Mouse (Mus musculus) liver, embryonic 14.5 days (tissue): ENCODE data around the gene Atf3. TPM values are rescaled to one million over a fixed set of nuclear protein-coding genes. Genes with fewer than 3 reads are reported as not detected.

Experiments
- ATAC-seq: fragments of 200-750 bp; cut with Nextera tagmentation; 2 replicates; pipeline ENCODE4 v1.8.0; 2017; ENCODE audit warnings: moderate number of reproducible peaks, mild to moderate bottlenecking, moderate library complexity; ENCODE audit not compliant: insufficient read depth
- DNase-seq, 3 experiments: peaks; one replicate each; pipeline ENCODE4 v3.0.0-alpha.2; 2012 to 2013; ENCODE audit warnings: low read depth in 3 of 3, low spot score in 3 of 3
- H3K27ac ChIP-seq: fragments of 300-500 bp; sonication (generic); 2 replicates; pipeline ENCODE4 v1.5.1; 2014; ENCODE audit warnings: moderate library complexity, mild to moderate bottlenecking, control low read depth, inconsistent platforms
- H3K27me3 ChIP-seq: fragments of 300-500 bp; sonication (generic); 2 replicates; pipeline ENCODE4 v1.6.1; 2014; ENCODE audit warnings: mild to moderate bottlenecking, low read length, moderate library complexity; ENCODE audit not compliant: control insufficient read depth, insufficient read depth
- H3K36me3 ChIP-seq: fragments of 300-500 bp; sonication (generic); replicated peaks from 2 replicates; pipeline ENCODE4 v1.6.1; 2014; ENCODE audit warnings: low read depth; ENCODE audit not compliant: control insufficient read depth, insufficient read depth
- H3K4me1 ChIP-seq, 2 experiments: fragments of 200-500 bp in 1 of 2; fragments of 300-500 bp in 1 of 2; sonication (generic) in 1 of 2; replicated peaks; 2 replicates each; pipeline ENCODE4 v1.6.1; 2012 to 2014; ENCODE audit warnings: antibody characterized with exemption in 1 of 2, inconsistent platforms in 1 of 2, low read length in 1 of 2; ENCODE audit not compliant: control insufficient read depth in 2 of 2, insufficient read depth in 2 of 2
- H3K4me2 ChIP-seq: fragments of 300-500 bp; sonication (generic); 2 replicates; pipeline ENCODE4 v1.6.1; 2014; ENCODE audit warnings: low read depth, mild to moderate bottlenecking, control low read depth, moderate library complexity
- H3K4me3 ChIP-seq, 2 experiments: fragments of 200-500 bp in 1 of 2; fragments of 300-500 bp in 1 of 2; sonication (generic) in 1 of 2; 2 replicates each; pipeline ENCODE4 v1.5.1; 2012 to 2014; ENCODE audit warnings: low read depth in 2 of 2, low read length in 2 of 2, mild to moderate bottlenecking in 2 of 2, control low read depth in 1 of 2, inconsistent platforms in 1 of 2, moderate library complexity in 1 of 2; ENCODE audit not compliant: insufficient read depth in 1 of 2
- H3K9ac ChIP-seq: fragments of 300-500 bp; sonication (generic); replicated peaks from 2 replicates; pipeline ENCODE4 v1.6.1; 2014; ENCODE audit warnings: mild to moderate bottlenecking, control low read depth, moderate library complexity
- H3K9me3 ChIP-seq: fragments of 300-500 bp; sonication (generic); 2 replicates; pipeline ENCODE4 v1.6.1; 2016; ENCODE audit warnings: low read length, mixed read lengths; ENCODE audit not compliant: control insufficient read depth
- CTCF ChIP-seq: IDR thresholded peaks from 2 replicates; pipeline ENCODE4 v1.5.1; 2016; ENCODE audit warnings: antibody characterized with exemption, low read depth, control low read depth
- EP300 ChIP-seq: IDR thresholded peaks from 2 replicates; pipeline ENCODE4 v1.6.1; 2016; ENCODE audit warnings: antibody characterized with exemption, low read depth
- WGBS: fragments of 180-500 bp; shearing (Covaris S2); extraction: QIAGEN DNeasy Blood & Tissue Kit; methylation state at CpG from one replicate; pipeline ENCODE4 v1.1.7; 2014; ENCODE audit not compliant: insufficient replicate concordance; 5-methylcytosine and 5-hydroxymethylcytosine counted together
- polyA plus RNA-seq, 2 experiments: library from polyadenylated mRNA; depleted of rRNA in 1 of 2; stranded (reverse) in 1 of 2; unstranded in 1 of 2; fragments of >200 nt; fragmentation: Nextera tagmentation in 1 of 2; extraction: Ambion mirVana in 1 of 2; gene quantifications; 2 replicates each; pipeline versions ENCODE4 v1.2.1 to v1.2.3; 2012 to 2014

Gene Atf3
- polyA plus RNA-seq, 2 experiments = 0.76 to 1.3 TPM

DNA sequence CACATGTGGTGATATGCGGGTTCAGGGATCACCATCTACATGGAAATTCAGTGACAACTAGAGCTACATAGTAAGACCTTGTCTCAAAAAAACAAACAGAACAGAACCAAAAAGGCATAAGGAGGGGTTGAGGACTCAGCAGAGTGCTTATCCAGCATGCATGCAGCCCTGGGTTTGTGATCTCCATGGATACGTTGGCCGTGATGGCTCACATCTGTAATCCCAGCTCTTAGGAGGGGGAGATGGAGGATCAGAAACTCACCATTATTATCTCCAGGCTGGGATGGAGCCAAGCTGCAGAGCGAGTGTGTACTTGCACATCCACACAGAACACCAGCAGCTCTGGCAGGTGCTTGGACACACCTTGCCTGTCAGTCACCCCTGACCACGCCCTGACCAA is 85.6 kb downstream of the Atf3 start:
- Histone ChIP-seq H3K27ac (no peak overlapping the region), H3K36me3 (no peaks in the 10 kb centered on the region), H3K27me3 (no peaks in the 10 kb centered on the region; the same call in 1 of the 2 replicates), H3K9ac (no peak overlapping the region), H3K4me3 (no peak overlapping the region), H3K4me1 (peaks cover 0 to 15% of the 10 kb centered on the region in 2 experiments; a peak in 2 of 4 replicates), H3K4me2 (no peak overlapping the region), H3K9me3 (no peaks in the 10 kb centered on the region)
- ATAC-seq (no peak), DNase-seq (no peak)
- no peak for TF ChIP-seq EP300
- no peak for TF ChIP-seq CTCF
- WGBS = 35% methylated on average over 5 of the region's 5 CpGs

GRCm38 (mm10) chr1:191131692-191132091 is 86.1 kb downstream of the Atf3 start:
- no peaks in the 10 kb centered on the region for H3K36me3 ChIP-seq
- DNase-seq = no peak
- peaks cover 0 to 15% of the 10 kb centered on the region in 2 experiments; a peak in 2 of 4 replicates for H3K4me1 ChIP-seq
- no peak overlapping the region for H3K9ac ChIP-seq
- no peaks in the 10 kb centered on the region; the same call in 1 of the 2 replicates for H3K27me3 ChIP-seq
- 62% methylated on average over 2 of the region's 2 CpGs for WGBS
- H3K27ac ChIP-seq = no peak overlapping the region
- H3K9me3 ChIP-seq = no peaks in the 10 kb centered on the region
- TF ChIP-seq CTCF (no peak), EP300 (no peak)
- H3K4me2 ChIP-seq = no peak overlapping the region
- no peak for ATAC-seq
- no peak overlapping the region for H3K4me3 ChIP-seq

DNA sequence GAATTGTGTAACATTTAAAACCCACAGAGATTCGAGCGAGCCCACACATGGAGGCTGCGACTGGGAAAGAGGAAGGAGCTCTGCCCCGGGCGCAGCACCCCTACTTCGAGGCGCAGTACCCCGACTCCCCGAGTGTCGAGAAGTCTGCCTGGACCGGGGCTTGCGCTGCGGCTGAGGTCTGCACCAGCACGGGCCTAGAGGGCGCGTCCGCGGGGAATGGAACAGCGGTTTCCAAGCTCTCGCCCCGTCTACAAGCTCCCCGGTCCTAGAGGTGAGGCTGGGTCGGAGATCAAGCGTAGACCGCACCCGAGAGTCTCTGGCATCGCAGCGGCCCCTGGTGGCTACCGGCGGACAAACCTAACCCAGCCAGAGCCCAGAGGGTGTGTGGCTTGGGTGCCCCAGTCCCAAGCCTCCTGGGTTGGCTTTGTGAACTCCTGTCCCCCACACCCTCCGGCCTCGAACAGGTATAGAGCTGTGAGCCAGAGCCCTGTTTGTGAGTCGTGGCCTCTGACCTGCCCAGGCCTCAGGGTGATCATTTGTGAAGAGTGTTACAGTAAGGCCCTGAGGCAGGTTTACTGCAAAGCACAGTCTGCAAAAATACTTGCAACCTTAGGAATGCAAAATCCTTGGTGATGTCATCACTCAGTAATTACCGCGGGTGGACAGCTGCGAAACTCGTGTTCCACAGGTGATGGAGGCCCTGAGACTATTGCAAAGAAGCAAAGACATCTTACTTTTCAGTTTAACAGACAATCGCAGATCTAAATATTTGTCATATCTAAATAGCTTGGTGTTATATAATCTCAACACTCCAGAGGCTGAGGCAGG is 91.8 kb downstream of the Atf3 start:
- Histone ChIP-seq H3K4me3 (0 out of 4 replicates have a peak overlapping the region, but pooled peaks of 1 of the 2 experiments have one; percentile 1), H3K4me1 (no peaks in the 10 kb centered on the region), H3K9ac (no peak overlapping the region), H3K27ac (no peak overlapping the region), H3K9me3 (no peaks in the 10 kb centered on the region), H3K27me3 (no peaks in the 10 kb centered on the region), H3K4me2 (peak overlapping the region; percentile 43), H3K36me3 (no peaks in the 10 kb centered on the region)
- peak; percentile 80 for ATAC-seq
- WGBS = 8% methylated on average over 38 of the region's 38 CpGs
- peak in 1 of 3 experiments; percentile 31 for DNase-seq
- TF ChIP-seq CTCF (peak; percentile 88), EP300 (no peak)

GRCm38 (mm10) chr1:191124288-191124687 is 93.6 kb downstream of the Atf3 start:
- TF ChIP-seq CTCF (no peak), EP300 (no peak)
- H3K36me3 ChIP-seq = no peaks in the 10 kb centered on the region
- ATAC-seq (no peak), DNase-seq (no peak)
- no peaks in the 10 kb centered on the region for H3K9me3 ChIP-seq
- WGBS = 45% methylated on average over 4 of the region's 4 CpGs
- H3K4me2 ChIP-seq = no peak overlapping the region
- no peaks in the 10 kb centered on the region for H3K27me3 ChIP-seq
- H3K9ac ChIP-seq = no peak overlapping the region
- H3K27ac ChIP-seq = no peak overlapping the region
- no peak overlapping the region for H3K4me3 ChIP-seq
- no peaks in the 10 kb centered on the region for H3K4me1 ChIP-seq

GRCm38 (mm10) chr1:191123696-191124095 is 94.1 kb downstream of the Atf3 start:
- H3K9ac ChIP-seq = no peak overlapping the region
- no peak overlapping the region for H3K4me3 ChIP-seq
- 45% methylated on average over 2 of the region's 2 CpGs for WGBS
- DNase-seq (no peak), ATAC-seq (no peak)
- H3K4me1 ChIP-seq = peaks cover 0 to 2% of the 10 kb centered on the region in 2 experiments; a peak in 2 of 4 replicates
- H3K27ac ChIP-seq = no peak overlapping the region
- no peaks in the 10 kb centered on the region for H3K36me3 ChIP-seq
- no peaks in the 10 kb centered on the region for H3K27me3 ChIP-seq
- no peak for TF ChIP-seq CTCF
- TF ChIP-seq EP300 = no peak
- no peaks in the 10 kb centered on the region for H3K9me3 ChIP-seq
- no peak overlapping the region for H3K4me2 ChIP-seq
